Mouse (Mus musculus): ENCODE measurements at regions not wholly inside any gene's neighbourhood (a gene's known extent, or its start where the extent isn't known, plus 50 kb on each side); places are given as distances from the start of the nearest gene placed in this dataset.

DNA sequence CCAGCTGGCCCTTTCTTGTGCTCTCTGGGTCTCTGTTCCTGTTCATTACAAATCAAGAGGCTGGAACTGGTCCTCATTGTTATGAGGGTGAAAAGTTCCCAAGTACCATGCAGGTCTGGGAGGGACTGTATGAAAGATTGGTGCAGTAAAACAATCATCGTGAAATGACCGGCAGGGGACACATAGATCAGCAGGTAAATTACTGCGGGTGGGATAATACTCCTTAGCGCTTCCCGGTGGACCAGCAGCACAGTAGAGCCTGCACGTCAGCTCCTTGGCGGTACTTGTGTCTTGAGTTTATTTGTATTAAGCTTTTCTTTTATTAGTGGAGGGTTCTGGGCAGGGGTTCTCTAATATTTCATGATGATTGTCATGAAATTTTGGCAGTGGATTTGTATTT lies 141.9 kb upstream of the Klf12 start:
- TF ChIP-seq CTCF (IDR thresholded peaks at IDR 0.05; ENCODE audit: low read depth) (no peak), EP300 (IDR thresholded peaks at IDR 0.05; ENCODE audit: low read depth) (no peak)
